Mouse (Mus musculus) kidney, postnatal 0 days (tissue): Measurements from ENCODE around the gene Vwf. TPM values are rescaled to one million over a fixed set of nuclear protein-coding genes. Genes with fewer than 3 reads are reported as not detected.
A peak's percentile ranks its signal among the peaks of the same experiment; 100 is the strongest.

ENCODE experiments used
- ATAC-seq: fragments of 200-750 bp; cut with Nextera tagmentation; replicated peaks from 2 replicates; pipeline ENCODE4 v1.8.0; 2017; ENCODE audit warnings: low read depth, moderate number of reproducible peaks, moderate TSS enrichment, moderate library complexity; ENCODE audit not compliant: low FRiP score
- DNase-seq: peaks from one replicate; pipeline ENCODE4 v3.0.0-alpha.2; 2016; ENCODE audit warnings: low spot score
- H3K27ac ChIP-seq: fragments of 300-500 bp; sonication (generic); 2 replicates; pipeline ENCODE4 v1.5.1; 2014; ENCODE audit warnings: mild to moderate bottlenecking
- H3K27me3 ChIP-seq: fragments of 300-500 bp; sonication (generic); 2 replicates; pipeline ENCODE4 v1.6.1; 2014; ENCODE audit warnings: low read length, mixed read lengths; ENCODE audit not compliant: insufficient read depth
- H3K36me3 ChIP-seq: fragments of 300-500 bp; sonication (generic); 2 replicates; pipeline ENCODE4 v1.6.1; 2014; ENCODE audit warnings: low read length, mixed read lengths; ENCODE audit not compliant: insufficient read depth
- H3K4me1 ChIP-seq: fragments of 300-500 bp; sonication (generic); replicated peaks from 2 replicates; pipeline ENCODE4 v1.6.1; 2014; ENCODE audit warnings: antibody characterized with exemption, low read length, mixed read lengths; ENCODE audit not compliant: insufficient read depth
- H3K4me2 ChIP-seq: fragments of 300-500 bp; sonication (generic); 2 replicates; pipeline ENCODE4 v1.6.1; 2014; ENCODE audit warnings: mild to moderate bottlenecking, low read length, moderate library complexity, mixed read lengths
- H3K4me3 ChIP-seq: fragments of 300-500 bp; sonication (generic); replicated peaks from 2 replicates; pipeline ENCODE4 v1.5.1; 2014; ENCODE audit warnings: low read depth, low read length
- H3K9ac ChIP-seq: fragments of 300-500 bp; sonication (generic); 2 replicates; pipeline ENCODE4 v1.6.1; 2014; ENCODE audit warnings: low read depth, low read length
- H3K9me3 ChIP-seq: fragments of 300-500 bp; sonication (generic); replicated peaks from 2 replicates; pipeline ENCODE4 v1.6.1; 2016; ENCODE audit warnings: low read length, inconsistent platforms, mixed read lengths
- CTCF ChIP-seq: IDR thresholded peaks from 2 replicates; pipeline ENCODE4 v1.5.1; 2016; ENCODE audit warnings: antibody characterized with exemption, low read depth, mild to moderate bottlenecking, moderate library complexity
- WGBS: fragments of 180-500 bp; shearing (Covaris S2); extraction: QIAGEN DNeasy Blood & Tissue Kit; methylation state at CpG from one replicate; pipeline ENCODE4 v1.1.7; 2014; 5-methylcytosine and 5-hydroxymethylcytosine counted together
- polyA plus RNA-seq: library from polyadenylated mRNA; unstranded; fragments of >200 nt; fragmentation: Nextera tagmentation; extraction: Ambion mirVana; gene quantifications from 2 replicates; pipeline ENCODE4 v1.2.1, GENCODE M21; 2015

Gene Vwf
- polyA plus RNA-seq, 1 experiment from 2014 or later, result 4.5 TPM

DNA sequence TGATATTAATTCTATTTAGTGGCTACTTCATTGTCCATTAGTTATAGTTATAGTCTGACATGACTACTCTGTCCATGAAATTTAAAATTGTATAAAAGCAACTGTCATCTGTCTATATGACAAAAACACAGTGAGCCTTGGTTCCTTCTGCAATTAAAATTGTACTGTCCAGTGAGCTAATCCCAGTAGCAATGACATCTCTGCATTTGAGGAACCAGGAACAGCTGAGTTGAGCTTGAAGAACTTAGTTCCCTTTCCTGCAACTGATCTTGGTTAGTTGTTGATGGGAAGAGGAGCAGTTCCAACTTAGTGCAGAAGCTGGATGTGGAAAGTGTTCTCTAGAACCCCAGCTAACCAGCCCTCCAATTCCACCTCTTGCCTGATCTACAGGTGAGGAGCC is 138.8 kb downstream of the Vwf start:
- no peak for TF ChIP-seq CTCF
- no peak for ATAC-seq

GRCm38 (mm10) chr6:125687986-125688385 is 141.4 kb downstream of the Vwf start:
- DNase-seq (no peak), ATAC-seq (no peak)
- no peaks in the 10 kb centered on the region for H3K27me3 ChIP-seq
- no peak overlapping the region for H3K4me3 ChIP-seq
- 29% methylated on average over 1 of the region's 1 CpGs for WGBS
- H3K4me1 ChIP-seq, result 0 out of 2 replicates have a peak, but pooled peaks cover 6% of the 10 kb centered on the region
- no peak overlapping the region for H3K9ac ChIP-seq
- no peak overlapping the region for H3K4me2 ChIP-seq
- no peak overlapping the region for H3K27ac ChIP-seq
- no peak for TF ChIP-seq CTCF
- no peaks in the 10 kb centered on the region for H3K9me3 ChIP-seq
- H3K36me3 ChIP-seq, result no peaks in the 10 kb centered on the region

More for the DNA sequence above, 138.8 kb downstream of the Vwf start:
- H3K9me3 ChIP-seq, result no peaks in the 10 kb centered on the region
- 0 out of 2 replicates have a peak, but pooled peaks cover 4% of the 10 kb centered on the region for H3K4me1 ChIP-seq
- no peak overlapping the region for H3K4me2 ChIP-seq
- no peak overlapping the region for H3K4me3 ChIP-seq
- no peaks in the 10 kb centered on the region for H3K36me3 ChIP-seq
- DNase-seq, result no peak
- H3K9ac ChIP-seq, result no peak overlapping the region
- no peak overlapping the region for H3K27ac ChIP-seq
- no peaks in the 10 kb centered on the region for H3K27me3 ChIP-seq

DNA sequence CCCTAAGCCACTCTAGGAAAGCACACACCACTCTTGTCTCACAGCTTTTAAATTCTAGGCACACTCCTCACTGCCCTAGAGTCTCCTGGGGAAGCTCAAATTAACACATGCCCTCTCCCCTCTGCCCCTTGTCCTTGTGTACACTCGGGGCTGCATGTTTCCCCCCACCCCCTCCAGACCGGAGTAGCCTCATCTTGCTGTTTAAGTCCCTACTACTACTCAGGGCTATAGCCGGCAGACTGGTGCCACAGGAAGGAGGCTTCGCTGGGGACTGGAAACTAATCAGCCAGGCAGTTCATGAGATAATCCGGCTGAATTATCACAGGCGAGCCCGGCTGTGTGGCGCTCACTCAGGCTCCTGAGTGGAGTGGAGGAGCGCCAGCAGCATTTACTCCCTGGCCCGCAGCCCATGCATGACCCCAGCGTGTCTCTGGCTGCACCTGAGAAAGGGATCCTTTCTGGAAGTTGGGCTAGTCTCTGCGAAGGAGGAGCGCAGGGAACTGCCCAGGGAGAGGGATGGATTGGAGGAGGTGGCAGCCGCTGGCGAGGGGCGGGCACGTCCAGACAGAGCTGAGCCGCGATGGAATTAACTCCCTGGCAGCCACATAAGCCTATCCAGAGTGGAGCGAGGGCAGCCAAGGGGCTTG is 143.6 kb downstream of the Vwf start, which contains the start of gene Ano2:
Ano2 (plus strand) TSS at position 363 of the 647 bp plus-strand sequence.
- 1% methylated on average over 20 of the region's 20 CpGs for WGBS
- no peaks in the 10 kb centered on the region for H3K36me3 ChIP-seq
- H3K9ac ChIP-seq, result no peak within 1 kb of the TSS
- no peak within 1 kb of the TSS; the same call in 1 of the 2 replicates for H3K27ac ChIP-seq
- no peaks in the 10 kb centered on the region for H3K9me3 ChIP-seq
- 0 out of 2 replicates have a peak, but pooled peaks have one; percentile 40 for ATAC-seq
- peak; percentile 19 for DNase-seq
- no peaks in the 10 kb centered on the region for H3K27me3 ChIP-seq
- 0 out of 2 replicates have a peak, but pooled peaks cover 6% of the 10 kb centered on the region for H3K4me1 ChIP-seq
- H3K4me2 ChIP-seq, result peak within 1 kb of the TSS; percentile 48
- H3K4me3 ChIP-seq, result peak within 1 kb of the TSS; percentile 23
- TF ChIP-seq CTCF, result no peak

DNA sequence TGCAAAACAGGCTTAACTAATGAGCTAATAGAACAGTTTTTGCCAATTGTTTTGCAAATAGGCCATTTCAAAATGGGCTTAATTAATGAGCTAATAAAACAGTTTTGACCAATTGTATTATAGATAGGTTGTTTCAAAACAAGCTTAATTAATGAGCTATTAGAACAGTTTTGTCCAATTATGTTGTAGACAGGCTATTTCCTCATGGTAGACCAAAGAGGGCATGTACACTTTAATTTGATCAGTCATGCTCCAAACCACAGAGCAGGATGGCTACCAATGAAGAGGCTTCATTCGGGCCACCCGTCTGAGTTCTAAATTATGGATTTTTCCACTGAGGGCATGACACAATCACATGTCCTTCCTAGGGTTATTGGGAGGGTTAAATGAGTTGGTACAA is 154.6 kb downstream of the Vwf start:
- H3K9ac ChIP-seq, result no peak overlapping the region
- DNase-seq (no peak), ATAC-seq (no peak)
- no peaks in the 10 kb centered on the region for H3K9me3 ChIP-seq
- no peaks in the 10 kb centered on the region for H3K27me3 ChIP-seq
- H3K4me3 ChIP-seq, result no peak overlapping the region
- TF ChIP-seq CTCF, result no peak
- no peaks in the 10 kb centered on the region for H3K4me1 ChIP-seq
- H3K27ac ChIP-seq, result no peak overlapping the region
- 89% methylated on average over 2 of the region's 2 CpGs for WGBS
- no peaks in the 10 kb centered on the region for H3K36me3 ChIP-seq
- no peak overlapping the region for H3K4me2 ChIP-seq

DNA sequence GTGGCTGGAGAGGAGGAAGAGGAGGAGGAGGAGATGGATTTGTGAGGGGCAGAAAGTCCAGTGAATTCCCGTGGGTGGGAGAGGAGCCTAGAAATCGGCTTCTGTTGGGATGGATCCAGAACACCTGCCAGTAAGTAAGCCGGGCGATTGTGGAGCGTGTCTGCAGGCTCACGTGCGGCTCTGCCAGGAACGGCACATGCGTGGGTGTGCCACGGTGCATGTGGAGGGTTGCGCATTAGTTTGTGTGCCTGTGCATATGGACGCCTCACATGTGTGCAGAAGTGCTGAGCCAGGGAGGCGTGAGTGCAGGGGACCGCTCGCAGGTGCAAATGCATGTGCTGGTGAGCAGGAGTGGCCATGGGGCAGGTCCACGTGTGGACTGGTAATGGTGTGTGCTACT is 164.7 kb downstream of the Vwf start:
- ATAC-seq, result no peak
- Histone ChIP-seq H3K4me2 (no peak overlapping the region), H3K27me3 (no peaks in the 10 kb centered on the region), H3K27ac (no peak overlapping the region), H3K4me1 (no peaks in the 10 kb centered on the region), H3K4me3 (no peak overlapping the region), H3K9me3 (no peaks in the 10 kb centered on the region), H3K36me3 (no peaks in the 10 kb centered on the region), H3K9ac (no peak overlapping the region)
- 72% methylated on average over 16 of the region's 16 CpGs for WGBS
- no peak for DNase-seq
- TF ChIP-seq CTCF, result no peak

- Histone ChIP-seq H3K27me3 (no peaks in the 10 kb centered on the region), H3K36me3 (no peaks in the 10 kb centered on the region), H3K27ac (no peak overlapping the region), H3K9ac (no peak overlapping the region), H3K4me3 (no peak overlapping the region), H3K4me1 (no peaks in the 10 kb centered on the region), H3K9me3 (no peaks in the 10 kb centered on the region), H3K4me2 (no peak overlapping the region)
- WGBS, result 83% methylated on average over 2 of the region's 2 CpGs
- peak; percentile 28; the same call in 1 of the 2 replicates for TF ChIP-seq CTCF
- DNase-seq, result no peak
- ATAC-seq, result no peak
These were observed 179.8 kb downstream of the Vwf start for GRCm38 (mm10) chr6:125726408-125726807.
